Mouse (Mus musculus) lung, adult 2 months (tissue): Measurements from ENCODE around the gene Rab5if.

Experiments used
- CTCF ChIP-seq: fragments of 200-500 bp; IDR thresholded peaks from 2 replicates; pipeline ENCODE4 v1.5.1; 2011; ENCODE audit warnings: mild to moderate bottlenecking, low read length, control low read depth; ENCODE audit not compliant: insufficient read depth
- POLR2A ChIP-seq: fragments of 200-500 bp; IDR thresholded peaks from 2 replicates; pipeline ENCODE4 v1.6.1; 2011; ENCODE audit warnings: low read depth, mild to moderate bottlenecking, control low read depth, low read length, borderline replicate concordance; ENCODE audit errors: extremely low read depth

DNA sequence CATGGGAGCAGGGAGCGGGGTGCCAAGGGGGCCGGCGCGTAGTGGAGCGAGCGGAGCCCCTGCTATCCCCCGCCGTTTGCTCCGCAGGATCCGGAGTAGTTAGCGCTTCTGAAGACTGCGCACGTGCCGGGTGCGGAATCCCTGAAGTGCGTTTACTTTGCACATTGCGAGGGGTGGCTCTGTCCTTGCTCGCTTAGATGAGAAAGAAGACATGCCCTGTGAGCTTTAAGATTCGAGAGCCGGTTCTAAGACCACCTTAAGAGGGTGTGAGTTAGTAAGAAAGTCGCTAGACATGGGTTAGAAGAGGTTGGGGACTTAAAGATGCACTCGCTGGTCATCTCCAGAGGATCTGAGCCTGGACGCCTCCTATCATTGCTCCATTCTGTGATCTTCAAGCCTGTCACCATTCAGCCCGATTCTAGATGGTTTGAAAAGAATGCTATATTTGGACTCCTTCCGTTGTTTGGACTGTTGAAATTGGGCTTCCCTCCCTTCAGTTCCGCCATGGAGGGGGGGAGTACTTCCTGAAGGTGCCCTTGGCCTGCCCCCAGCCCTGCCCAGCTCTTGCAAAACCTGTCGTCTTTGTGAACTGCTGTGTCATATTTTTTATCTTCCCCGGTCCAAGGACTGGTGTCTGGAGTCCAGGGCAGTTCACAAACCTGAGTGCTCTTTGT, 696 bp downstream of the Rab5if start:
- TF ChIP-seq CTCF: no peak
- TF ChIP-seq POLR2A: no peak
